Mouse (Mus musculus) embryonic fibroblast, embryonic 13.5 days (primary cell): ENCODE measurements around the gene Tmem239. TPM values are rescaled to one million over a fixed set of nuclear protein-coding genes. Genes with fewer than 3 reads are reported as not detected.

ENCODE experiments used
- H3K27ac ChIP-seq: 2 replicates; pipeline ENCODE4 v1.5.1; 2012; ENCODE audit warnings: low read length, control low read depth, inconsistent platforms; ENCODE audit not compliant: insufficient read depth
- H3K4me1 ChIP-seq: 2 replicates; pipeline ENCODE4 v1.6.1; 2011; ENCODE audit warnings: low read length; ENCODE audit not compliant: control insufficient read depth, insufficient read depth
- H3K4me3 ChIP-seq: 2 replicates; pipeline ENCODE4 v1.5.1; 2011; ENCODE audit warnings: mild to moderate bottlenecking, control low read depth, low read length; ENCODE audit not compliant: insufficient read depth
- CTCF ChIP-seq: IDR thresholded peaks from 2 replicates; pipeline ENCODE4 v1.5.1; 2011; ENCODE audit warnings: mild to moderate bottlenecking, control low read depth, low read length, moderate library complexity, borderline replicate concordance; ENCODE audit not compliant: insufficient read depth
- POLR2A ChIP-seq: IDR thresholded peaks from 2 replicates; pipeline ENCODE4 v1.6.1; 2011; ENCODE audit warnings: low read depth, mild to moderate bottlenecking, control low read depth, low read length, moderate library complexity
- polyA plus RNA-seq: library from polyadenylated mRNA; stranded (reverse); fragments of >200 nt; gene quantifications from 2 replicates; pipeline ENCODE4 v1.2.4, GENCODE M21; 2011; ENCODE audit warnings: low read depth; ENCODE audit not compliant: missing spikeins, insufficient read length

Tmem239 gene
- polyA plus RNA-seq, 1 experiment: not detected

GRCm38 (mm10) chr2:130449794-130450433 lies 43.6 kb downstream of the Tmem239 start, which contains the start of gene Ptpra:
TSS of gene Ptpra (plus strand) at chr2:130450278.
- no peak for TF ChIP-seq CTCF
- peak; percentile 91 for TF ChIP-seq POLR2A
- Histone ChIP-seq H3K27ac (peak within 1 kb of the TSS; percentile 63), H3K4me1 (peaks cover 12% of the 10 kb centered on the region), H3K4me3 (peak within 1 kb of the TSS; percentile 73)

DNA sequence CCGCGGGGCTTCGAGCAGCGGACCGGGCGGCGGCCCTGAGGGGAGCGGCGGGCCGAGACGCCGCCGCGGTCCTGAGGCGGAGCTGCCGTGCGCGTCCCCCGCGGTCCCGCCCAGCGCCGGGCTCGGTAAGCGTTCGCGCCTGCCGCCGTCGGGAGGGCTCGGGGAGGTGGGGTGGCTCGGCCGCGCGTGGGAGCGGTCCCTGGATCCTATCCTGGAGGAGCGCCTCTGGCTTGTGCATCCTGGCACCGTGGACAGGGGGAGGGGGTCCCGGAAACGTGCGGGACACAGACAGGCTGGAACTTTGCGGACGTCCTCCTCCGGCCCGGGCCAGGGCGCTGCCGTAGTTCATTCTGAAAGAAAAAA lies 44.1 kb downstream of the Tmem239 start:
- peaks cover 12% of the 10 kb centered on the region for H3K4me1 ChIP-seq
- peak overlapping the region; percentile 63 for H3K27ac ChIP-seq
- TF ChIP-seq POLR2A (no peak; the same call in 1 of the 2 replicates), CTCF (no peak)
- peak overlapping the region; percentile 73 for H3K4me3 ChIP-seq

DNA sequence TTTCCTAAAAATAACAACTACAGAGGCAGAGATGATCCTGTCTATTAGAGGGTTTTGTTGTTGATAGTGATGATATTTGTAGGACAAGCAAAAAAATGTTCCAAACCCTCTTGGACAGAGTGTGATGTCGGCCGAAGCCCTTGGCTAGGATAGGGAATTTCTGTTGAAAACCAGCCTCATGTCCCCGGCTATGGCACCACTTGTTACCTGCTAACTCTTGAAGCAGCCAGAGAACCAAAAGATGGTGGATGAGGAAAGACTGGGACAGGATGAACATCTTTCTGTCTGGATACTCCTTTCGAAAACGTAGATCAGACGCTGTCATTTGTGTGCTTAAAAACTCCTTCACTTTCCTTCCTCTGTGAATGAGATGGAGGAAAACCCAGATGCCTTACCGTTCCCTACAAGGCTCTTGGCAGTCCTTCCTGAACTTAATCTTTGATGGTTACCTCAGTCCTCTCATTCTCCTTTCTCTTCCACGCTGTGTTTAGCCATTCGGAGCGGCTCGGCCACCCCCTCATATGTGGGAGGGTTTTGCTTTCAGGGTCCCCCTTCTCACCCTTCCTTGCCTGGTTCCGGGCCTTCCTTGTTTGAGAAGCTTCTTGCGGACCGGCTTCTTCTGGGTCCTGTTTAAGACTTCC lies 44.9 kb downstream of the Tmem239 start:
- H3K4me3 ChIP-seq: peak overlapping the region; percentile 73
- H3K4me1 ChIP-seq: peaks cover 12% of the 10 kb centered on the region
- no peak overlapping the region for H3K27ac ChIP-seq
- no peak for TF ChIP-seq POLR2A
- TF ChIP-seq CTCF: no peak

GRCm38 (mm10) chr2:130451727-130452090 lies 45.4 kb downstream of the Tmem239 start:
- peaks cover 12% of the 10 kb centered on the region for H3K4me1 ChIP-seq
- TF ChIP-seq CTCF (no peak), POLR2A (no peak)
- H3K4me3 ChIP-seq: peak overlapping the region; percentile 73
- H3K27ac ChIP-seq: no peak overlapping the region

GRCm38 (mm10) chr2:130452266-130452665 lies 46.0 kb downstream of the Tmem239 start:
- Histone ChIP-seq H3K4me3 (no peak overlapping the region), H3K4me1 (peaks cover 12% of the 10 kb centered on the region), H3K27ac (no peak overlapping the region)
- TF ChIP-seq POLR2A: no peak
- TF ChIP-seq CTCF: no peak

DNA sequence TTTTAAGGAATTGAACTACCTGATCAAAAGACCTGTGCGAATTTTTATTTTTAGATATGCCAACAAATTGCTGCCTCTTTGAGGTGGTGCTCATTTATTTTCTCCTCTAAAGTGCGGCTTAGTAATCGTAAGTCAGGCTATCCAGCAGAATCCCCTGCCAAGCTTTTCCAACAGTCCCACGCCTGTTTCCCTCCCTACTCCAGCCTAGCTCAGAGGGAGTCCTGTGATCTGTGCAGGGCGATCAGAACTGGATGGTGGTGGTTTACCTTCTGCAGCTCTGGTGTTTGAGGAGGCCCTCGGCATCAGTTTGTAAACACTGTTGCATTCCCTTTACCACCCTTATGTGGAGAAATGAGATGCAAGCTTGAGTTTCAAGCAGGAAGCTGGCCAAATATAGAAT lies 47.1 kb downstream of the Tmem239 start:
- Histone ChIP-seq H3K4me1 (peaks cover 12% of the 10 kb centered on the region), H3K4me3 (no peak overlapping the region), H3K27ac (no peak overlapping the region)
- TF ChIP-seq POLR2A: no peak
- TF ChIP-seq CTCF: no peak

GRCm38 (mm10) chr2:130454748-130455370 lies 48.6 kb downstream of the Tmem239 start:
- H3K4me3 ChIP-seq: no peak overlapping the region
- H3K27ac ChIP-seq: no peak overlapping the region
- TF ChIP-seq CTCF (no peak), POLR2A (no peak)
- H3K4me1 ChIP-seq: peaks cover 13% of the 10 kb centered on the region

Other genes starting within 250 kb of the Tmem239 start
- gene Snrpb, start 227.1 kb upstream of the Tmem239 start, polyA plus RNA-seq: 115 and 128 TPM in 2 replicates
- not detected in 2 replicates for gene Tmc2, start 211.3 kb upstream of the Tmem239 start, polyA plus RNA-seq
- 163 and 172 TPM in 2 replicates for gene Nop56, start 132.0 kb upstream of the Tmem239 start, polyA plus RNA-seq
- 143 and 156 TPM in 2 replicates for gene Idh3b, start 121.9 kb upstream of the Tmem239 start, polyA plus RNA-seq
- gene Ebf4, start 111.3 kb upstream of the Tmem239 start, polyA plus RNA-seq: 3.0 and 4.1 TPM in 2 replicates
- 38.9 and 54.4 TPM in 2 replicates for gene Cpxm1, start 8.9 kb upstream of the Tmem239 start, polyA plus RNA-seq
- gene Gm28372, start 1.2 kb upstream of the Tmem239 start, polyA plus RNA-seq: not detected in 2 replicates
- gene 1700020A23Rik, start 1.2 kb upstream of the Tmem239 start, polyA plus RNA-seq: not detected in 2 replicates
- gene Vps16, start 17.9 kb downstream of the Tmem239 start, polyA plus RNA-seq: 84.9 and 90.1 TPM in 2 replicates
- 15.8 and 18.7 TPM in 2 replicates for gene Pced1a, start 18.2 kb downstream of the Tmem239 start, polyA plus RNA-seq
- gene Ptpra, start 43.8 kb downstream of the Tmem239 start, polyA plus RNA-seq: 116 and 121 TPM in 2 replicates
- 24.4 and 24.7 TPM in 2 replicates for gene Mrps26, start 157.3 kb downstream of the Tmem239 start, polyA plus RNA-seq
- not detected in 2 replicates for gene Oxt, start 169.7 kb downstream of the Tmem239 start, polyA plus RNA-seq
- gene Avp, start 176.1 kb downstream of the Tmem239 start, polyA plus RNA-seq: not detected in 2 replicates
- gene Fastkd5, start 223.5 kb downstream of the Tmem239 start, polyA plus RNA-seq: 9.3 and 10.3 TPM in 2 replicates
- 7.2 and 8.4 TPM in 2 replicates for gene Ubox5, start 223.6 kb downstream of the Tmem239 start, polyA plus RNA-seq
- gene Lzts3, start 236.3 kb downstream of the Tmem239 start, polyA plus RNA-seq: 4.5 and 5.1 TPM in 2 replicates